Mouse (Mus musculus): ENCODE measurements around the gene Dad1. TPM values are rescaled to one million over a fixed set of nuclear protein-coding genes. Genes with fewer than 3 reads are reported as not detected.

Gene Dad1
- polyA plus RNA-seq, 1 experiment from 2014 or later: 270 TPM

GRCm38 (mm10) chr14:54222289-54222727, 31.6 kb downstream of the Dad1 start:
- Histone ChIP-seq H3K4me1 (peaks cover 9% of the 10 kb centered on the region), H3K27me3 (replicated peaks) (no peaks in the 10 kb centered on the region), H3K9me3 (no peaks in the 10 kb centered on the region), H3K9ac (no peak overlapping the region), H3K4me2 (replicated peaks) (no peak overlapping the region), H3K4me3 (no peak overlapping the region), H3K27ac (no peak overlapping the region), H3K36me3 (no peaks in the 10 kb centered on the region)
- ATAC-seq (ENCODE audit: low FRiP score, low read depth): no peak
- 82% methylated on average over 8 of the region's 8 CpGs for WGBS

DNA sequence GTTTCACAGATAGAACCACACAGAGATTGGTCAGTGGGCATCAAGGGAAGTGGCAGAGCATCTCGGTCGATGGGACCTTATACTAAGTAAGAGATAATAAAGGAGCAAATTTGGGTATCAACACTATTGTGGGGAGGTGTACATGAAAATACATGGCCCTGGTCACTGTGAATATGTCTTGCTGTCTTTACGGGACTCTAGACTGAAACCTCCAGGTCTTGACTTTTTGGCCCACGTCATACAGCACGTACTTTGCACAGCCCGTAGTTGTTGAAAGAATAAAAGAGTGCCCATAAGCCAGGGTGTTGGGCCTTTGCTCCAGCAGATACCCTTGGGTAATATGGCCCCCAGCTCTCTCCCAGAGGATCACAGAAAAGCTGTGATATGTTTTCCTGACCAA, 32.3 kb downstream of the Dad1 start:
- H3K4me1 ChIP-seq: peaks cover 9% of the 10 kb centered on the region
- ATAC-seq (ENCODE audit: low FRiP score, low read depth): no peak
- H3K4me3 ChIP-seq: no peak overlapping the region
- H3K27me3 ChIP-seq (replicated peaks): no peaks in the 10 kb centered on the region
- H3K9ac ChIP-seq: no peak overlapping the region
- no peak overlapping the region for H3K4me2 ChIP-seq (replicated peaks)
- WGBS: 93% methylated on average over 6 of the region's 6 CpGs
- no peak overlapping the region for H3K27ac ChIP-seq
- no peaks in the 10 kb centered on the region for H3K36me3 ChIP-seq
- no peaks in the 10 kb centered on the region for H3K9me3 ChIP-seq

DNA sequence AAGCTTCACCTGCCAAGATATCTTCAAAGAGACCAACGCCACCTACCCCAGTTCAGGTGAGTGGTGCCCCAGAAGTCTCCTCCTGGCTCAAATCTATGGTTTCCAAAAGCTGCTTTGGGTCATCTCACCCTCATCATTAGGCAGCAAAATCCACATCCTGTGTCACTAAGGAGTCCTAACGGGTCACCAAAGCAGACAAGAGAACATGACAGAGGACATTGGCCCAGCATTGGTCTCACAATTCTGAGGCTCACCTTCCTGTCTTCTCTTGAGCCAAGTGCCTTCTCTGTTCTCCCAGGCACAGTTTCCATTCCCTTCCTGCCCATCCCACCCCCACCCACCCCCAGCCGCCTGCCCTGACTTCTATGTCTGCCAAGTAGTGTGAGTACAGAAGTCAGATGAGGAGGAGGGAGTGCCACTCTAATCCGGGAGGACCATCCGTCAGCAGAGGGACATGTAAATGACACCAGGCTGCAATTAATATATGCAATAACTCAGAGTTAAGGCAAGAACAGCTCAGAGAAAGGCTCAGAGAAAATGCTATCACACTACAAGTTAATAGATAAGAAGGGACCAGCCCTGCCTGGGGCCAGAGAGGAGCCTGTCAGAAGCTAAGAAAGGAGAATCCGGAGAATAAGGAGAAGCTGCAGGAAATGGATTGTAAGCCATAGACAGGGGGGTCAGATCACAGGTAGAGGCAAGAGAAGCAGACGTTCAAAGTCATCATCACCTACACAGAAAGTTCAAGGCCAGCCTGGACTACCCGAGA, 33.0 kb downstream of the Dad1 start:
- no peak overlapping the region for H3K27ac ChIP-seq
- H3K4me1 ChIP-seq: peaks cover 9% of the 10 kb centered on the region
- H3K27me3 ChIP-seq (replicated peaks): no peaks in the 10 kb centered on the region
- ATAC-seq (ENCODE audit: low FRiP score, low read depth): no peak
- H3K9me3 ChIP-seq: no peaks in the 10 kb centered on the region
- no peak overlapping the region for H3K4me2 ChIP-seq (replicated peaks)
- H3K4me3 ChIP-seq: no peak overlapping the region
- H3K36me3 ChIP-seq: no peaks in the 10 kb centered on the region
- H3K9ac ChIP-seq: no peak overlapping the region
- WGBS: 92% methylated on average over 8 of the region's 8 CpGs

DNA sequence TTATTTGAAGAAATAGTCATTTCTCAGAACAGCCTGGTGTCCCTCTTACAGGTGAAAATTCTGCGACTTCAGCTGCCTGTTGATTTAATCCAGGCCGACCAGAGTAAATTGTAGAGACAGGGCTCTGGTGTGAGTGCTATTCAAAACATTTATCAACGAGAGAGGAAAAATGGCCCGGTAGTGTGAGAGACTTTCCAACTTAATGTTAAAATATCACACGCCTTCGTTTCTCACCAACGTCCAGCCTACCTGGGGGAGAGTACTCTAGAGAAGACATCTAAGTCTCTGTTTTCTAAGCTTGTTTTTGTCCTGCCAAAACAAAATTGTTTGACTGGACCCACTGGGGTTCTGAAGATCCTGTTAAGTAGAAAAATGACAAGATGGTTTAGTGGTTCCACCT, 34.1 kb downstream of the Dad1 start:
- Histone ChIP-seq H3K9me3 (no peaks in the 10 kb centered on the region), H3K4me3 (no peak overlapping the region), H3K4me1 (peaks cover 7% of the 10 kb centered on the region), H3K27me3 (replicated peaks) (no peaks in the 10 kb centered on the region), H3K36me3 (no peaks in the 10 kb centered on the region), H3K4me2 (replicated peaks) (no peak overlapping the region), H3K9ac (no peak overlapping the region), H3K27ac (no peak overlapping the region)
- WGBS: 90% methylated on average over 7 of the region's 7 CpGs
- ATAC-seq (ENCODE audit: low FRiP score, low read depth): no peak

- Histone ChIP-seq H3K4me2 (replicated peaks) (no peak overlapping the region), H3K27ac (no peak overlapping the region), H3K9me3 (no peaks in the 10 kb centered on the region), H3K4me3 (no peak overlapping the region), H3K27me3 (replicated peaks) (no peaks in the 10 kb centered on the region), H3K36me3 (no peaks in the 10 kb centered on the region), H3K9ac (no peak overlapping the region), H3K4me1 (peaks cover 1% of the 10 kb centered on the region; the same call in 1 of the 2 replicates)
- ATAC-seq (ENCODE audit: low FRiP score, low read depth): no peak
- WGBS: 75% methylated on average over 8 of the region's 8 CpGs
These were observed 34.6 kb downstream of the Dad1 start for GRCm38 (mm10) chr14:54219256-54219655.

DNA sequence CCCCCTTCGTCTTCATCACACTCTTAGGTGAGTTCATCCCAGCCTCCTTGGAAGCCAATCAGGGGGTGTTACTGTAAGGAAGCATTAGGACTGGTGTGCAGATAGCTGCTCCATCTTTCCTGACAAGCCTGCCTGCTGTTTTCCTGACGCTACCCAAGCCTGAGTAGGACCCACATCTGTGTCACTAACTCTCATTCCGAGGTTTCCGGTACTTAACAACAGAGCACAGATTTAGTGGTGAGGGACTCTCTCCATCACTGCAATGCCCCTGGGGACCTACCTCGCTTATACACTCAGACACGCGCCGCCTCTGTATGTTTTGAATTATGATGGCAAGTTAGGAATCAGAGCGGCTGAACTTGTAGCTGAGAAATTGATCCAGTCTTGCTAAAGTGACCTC, 35.2 kb downstream of the Dad1 start:
- WGBS: 62% methylated on average over 9 of the region's 9 CpGs
- no peaks in the 10 kb centered on the region for H3K4me1 ChIP-seq
- no peak overlapping the region for H3K27ac ChIP-seq
- H3K27me3 ChIP-seq (replicated peaks): no peaks in the 10 kb centered on the region
- H3K36me3 ChIP-seq: no peaks in the 10 kb centered on the region
- no peak overlapping the region for H3K4me3 ChIP-seq
- no peak overlapping the region for H3K4me2 ChIP-seq (replicated peaks)
- ATAC-seq (ENCODE audit: low FRiP score, low read depth): no peak
- no peaks in the 10 kb centered on the region for H3K9me3 ChIP-seq
- no peak overlapping the region for H3K9ac ChIP-seq

DNA sequence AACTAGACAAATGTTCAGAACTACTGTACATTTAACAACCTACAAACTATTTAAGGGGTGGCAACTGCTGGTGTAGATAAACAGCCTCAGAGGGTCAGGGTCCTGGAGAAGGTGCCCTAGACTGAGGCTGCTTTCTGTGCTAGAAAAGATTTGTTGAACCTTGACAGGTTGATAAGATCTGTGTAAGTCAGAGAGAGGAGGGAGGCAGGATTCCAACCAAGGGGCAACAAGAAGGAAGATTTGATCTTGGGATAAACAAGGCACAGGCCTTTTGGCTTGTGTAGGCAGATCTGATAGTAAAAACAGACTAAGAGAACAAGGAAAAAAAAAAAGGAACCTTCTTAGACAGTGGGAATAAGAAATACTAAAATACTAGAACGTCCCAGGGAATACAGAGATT, 35.7 kb downstream of the Dad1 start:
- H3K27me3 ChIP-seq (replicated peaks): no peaks in the 10 kb centered on the region
- no peak overlapping the region for H3K27ac ChIP-seq
- no peaks in the 10 kb centered on the region for H3K9me3 ChIP-seq
- WGBS: 77% methylated on average over 1 of the region's 1 CpGs
- ATAC-seq (ENCODE audit: low FRiP score, low read depth): no peak
- no peaks in the 10 kb centered on the region for H3K4me1 ChIP-seq
- no peaks in the 10 kb centered on the region for H3K36me3 ChIP-seq
- no peak overlapping the region for H3K4me2 ChIP-seq (replicated peaks)
- H3K4me3 ChIP-seq: no peak overlapping the region
- H3K9ac ChIP-seq: no peak overlapping the region

GRCm38 (mm10) chr14:54216126-54216525, 37.8 kb downstream of the Dad1 start:
- Histone ChIP-seq H3K27me3 (replicated peaks) (no peaks in the 10 kb centered on the region), H3K9ac (no peak overlapping the region), H3K4me3 (no peak overlapping the region), H3K4me2 (replicated peaks) (no peak overlapping the region), H3K4me1 (no peaks in the 10 kb centered on the region), H3K27ac (no peak overlapping the region), H3K9me3 (no peaks in the 10 kb centered on the region), H3K36me3 (no peaks in the 10 kb centered on the region)
- no peak for ATAC-seq (ENCODE audit: low FRiP score, low read depth)
- WGBS: 90% methylated on average over 7 of the region's 7 CpGs

- Histone ChIP-seq H3K9ac (no peak overlapping the region), H3K27ac (no peak overlapping the region)
- no peak for ATAC-seq (ENCODE audit: low FRiP score, low read depth)
These were observed 39.0 kb downstream of the Dad1 start for GRCm38 (mm10) chr14:54214901-54215300.

GRCm38 (mm10) chr14:54214477-54214876, 39.4 kb downstream of the Dad1 start:
- Histone ChIP-seq H3K9ac (no peak overlapping the region), H3K27me3 (replicated peaks) (no peaks in the 10 kb centered on the region), H3K36me3 (no peaks in the 10 kb centered on the region), H3K4me1 (no peaks in the 10 kb centered on the region), H3K4me3 (no peak overlapping the region), H3K9me3 (no peaks in the 10 kb centered on the region), H3K27ac (no peak overlapping the region), H3K4me2 (replicated peaks) (no peak overlapping the region)
- 34% methylated on average over 2 of the region's 2 CpGs for WGBS
- no peak for ATAC-seq (ENCODE audit: low FRiP score, low read depth)

More at GRCm38 (mm10) chr14:54214901-54215300, 39.0 kb downstream of the Dad1 start:
- Histone ChIP-seq H3K36me3 (no peaks in the 10 kb centered on the region), H3K4me3 (no peak overlapping the region), H3K4me1 (no peaks in the 10 kb centered on the region), H3K27me3 (replicated peaks) (no peaks in the 10 kb centered on the region), H3K9me3 (no peaks in the 10 kb centered on the region), H3K4me2 (replicated peaks) (no peak overlapping the region)
- 65% methylated on average over 10 of the region's 10 CpGs for WGBS

DNA sequence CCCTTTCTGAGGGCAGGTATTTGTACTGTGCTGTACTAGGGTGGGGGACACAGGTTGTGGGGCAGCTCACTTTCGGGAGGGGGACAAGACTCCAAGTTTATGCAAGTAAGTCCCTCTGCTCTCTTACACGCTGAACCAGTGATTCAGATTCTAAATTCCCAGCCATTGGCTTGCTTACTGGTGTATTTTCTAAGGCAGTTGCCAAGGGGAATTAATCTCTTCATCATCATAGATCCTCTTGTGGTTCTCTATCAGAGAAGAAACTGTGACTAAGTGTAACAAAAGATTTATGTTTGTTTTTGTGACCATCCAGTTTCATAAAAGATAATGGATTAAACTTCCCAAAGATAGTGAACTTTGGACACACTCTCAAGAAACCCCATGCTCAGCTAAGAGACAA, 40.2 kb downstream of the Dad1 start:
- H3K4me3 ChIP-seq: no peak overlapping the region
- 81% methylated on average over 2 of the region's 2 CpGs for WGBS
- no peak for ATAC-seq (ENCODE audit: low FRiP score, low read depth)

GRCm38 (mm10) chr14:54211755-54212154, 42.1 kb downstream of the Dad1 start:
- Histone ChIP-seq H3K36me3 (no peaks in the 10 kb centered on the region), H3K4me2 (replicated peaks) (no peak overlapping the region), H3K9ac (no peak overlapping the region), H3K9me3 (no peaks in the 10 kb centered on the region), H3K4me1 (no peaks in the 10 kb centered on the region), H3K27me3 (replicated peaks) (no peaks in the 10 kb centered on the region), H3K27ac (no peak overlapping the region), H3K4me3 (no peak overlapping the region)
- whole genome bisulfite sequencing: 87% methylated on average over 5 of the region's 5 CpGs
- no peak for ATAC-seq (ENCODE audit: low FRiP score, low read depth)

More for the DNA sequence above, 40.2 kb downstream of the Dad1 start:
- Histone ChIP-seq H3K9me3 (no peaks in the 10 kb centered on the region), H3K27me3 (replicated peaks) (no peaks in the 10 kb centered on the region), H3K4me1 (no peaks in the 10 kb centered on the region), H3K9ac (no peak overlapping the region), H3K27ac (no peak overlapping the region), H3K36me3 (no peaks in the 10 kb centered on the region), H3K4me2 (replicated peaks) (no peak overlapping the region)

- Histone ChIP-seq H3K9me3 (no peaks in the 10 kb centered on the region), H3K27me3 (replicated peaks) (no peaks in the 10 kb centered on the region), H3K36me3 (no peaks in the 10 kb centered on the region), H3K4me1 (no peaks in the 10 kb centered on the region), H3K9ac (no peak overlapping the region), H3K27ac (no peak overlapping the region), H3K4me3 (no peak overlapping the region), H3K4me2 (replicated peaks) (no peak overlapping the region)
- 89% methylated on average over 8 of the region's 8 CpGs for WGBS
- no peak for ATAC-seq (ENCODE audit: low FRiP score, low read depth)
These were observed 42.7 kb downstream of the Dad1 start for GRCm38 (mm10) chr14:54211199-54211598.

Measured in neural tube, embryonic 12.5 days (tissue).